In genomic region chr6:90988299-90988625, GRCm38 (mm10) we compare ENCODE assay signal across 8 mouse cellular contexts. TPM values are rescaled to one million over a fixed set of nuclear protein-coding genes. Genes with fewer than 3 reads are reported as not detected.
DNase-seq lines count a peak whose midpoint lies in the region; ATAC-seq and TF ChIP-seq lines count a peak whose summit lies in the region.

No protein-coding gene starts in this region.

- peak overlapping the region; percentile 78 for H3K9ac ChIP-seq in kidney, embryonic 16.5 days (replicated peaks; ENCODE audit: low read length)
- H3K9ac ChIP-seq in hindbrain, embryonic 16.5 days (ENCODE audit: low read depth, low read length): peak overlapping the region; percentile 84
- peak overlapping the region; percentile 59 for H3K9ac ChIP-seq in midbrain, postnatal 0 days (replicated peaks; ENCODE audit: low read length, poor library complexity, severe bottlenecking)

- peaks cover 6% of the 10 kb centered on the region; the same call in 1 of the 2 replicates for H3K27me3 ChIP-seq in kidney, embryonic 16.5 days (ENCODE audit: insufficient read depth, low read length)
- no peaks in the 10 kb centered on the region; the same call in 1 of the 2 replicates for H3K27me3 ChIP-seq in hindbrain, embryonic 16.5 days (replicated peaks; ENCODE audit: control insufficient read depth, insufficient read depth, low read length)
- no peaks in the 10 kb centered on the region for H3K27me3 ChIP-seq in midbrain, postnatal 0 days (ENCODE audit: insufficient read depth, low read length)

- peak overlapping the region; percentile 49; the same call in 1 of the 2 replicates for H3K27ac ChIP-seq in kidney, embryonic 16.5 days (ENCODE audit: low read length)
- H3K27ac ChIP-seq in cortical plate, adult 2 months (ENCODE audit: insufficient read depth, low read length): no peak overlapping the region
- peak overlapping the region; percentile 78 for H3K27ac ChIP-seq in hindbrain, embryonic 16.5 days (ENCODE audit: low read depth, low read length)
- H3K27ac ChIP-seq in midbrain, postnatal 0 days (ENCODE audit: low read depth, low read length): peak overlapping the region; percentile 38; the same call in 1 of the 2 replicates

- H3K9me3 ChIP-seq in kidney, embryonic 16.5 days (ENCODE audit: low read length): peaks cover under 1% of the 10 kb centered on the region; the same call in 1 of the 2 replicates
- peaks cover 3% of the 10 kb centered on the region; the same call in 1 of the 2 replicates for H3K9me3 ChIP-seq in hindbrain, embryonic 16.5 days (ENCODE audit: control insufficient read depth, low read length)
- H3K9me3 ChIP-seq in midbrain, postnatal 0 days (ENCODE audit: low read length): no peaks in the 10 kb centered on the region

- WGBS in kidney, embryonic 16.5 days: 0% methylated on average over 34 of the region's 59 CpGs
- WGBS in hindbrain, embryonic 16.5 days: 0% methylated on average over 20 of the region's 59 CpGs
- WGBS in midbrain, postnatal 0 days: no CpG with 5 or more reads among the region's 59 CpGs

- no peak for DNase-seq in kidney, adult 9 months
- DNase-seq in midbrain, postnatal 0 days (ENCODE audit: low spot score): no peak
- no peak for DNase-seq in layer of hippocampus, postnatal 36 days
- no peak for DNase-seq in adrenal gland, postnatal 25 days
- DNase-seq in right cerebral cortex, postnatal 10 days (ENCODE audit: low spot score in 2 of 2): no peak

- no peak for TF ChIP-seq CTCF in cortical plate, adult 2 months (IDR thresholded peaks at IDR 0.05; ENCODE audit: extremely low read depth, insufficient read depth, low read length)
- no peak for TF ChIP-seq CTCF in midbrain, postnatal 0 days (IDR thresholded peaks at IDR 0.05)

- ATAC-seq in kidney, embryonic 16.5 days (ENCODE audit: low FRiP score, low TSS enrichment): peak; percentile 10
- ATAC-seq in hindbrain, embryonic 16.5 days: peak; percentile 35
- ATAC-seq in midbrain, postnatal 0 days (ENCODE audit: low FRiP score): peak; percentile 22

- peak overlapping the region; percentile 99 for H3K4me2 ChIP-seq in kidney, embryonic 16.5 days (replicated peaks; ENCODE audit: low read depth, low read length)
- H3K4me2 ChIP-seq in hindbrain, embryonic 16.5 days (ENCODE audit: low read length): peak overlapping the region; percentile 93
- H3K4me2 ChIP-seq in midbrain, postnatal 0 days (ENCODE audit: low read depth, low read length, poor library complexity, severe bottlenecking): peak overlapping the region; percentile 97

- no peak for TF ChIP-seq POLR2A in cortical plate, adult 2 months (IDR thresholded peaks at IDR 0.05; ENCODE audit: extremely low read depth, insufficient read depth, low read length)

- no peaks in the 10 kb centered on the region for H3K36me3 ChIP-seq in kidney, embryonic 16.5 days (ENCODE audit: insufficient read depth, low read length)
- H3K36me3 ChIP-seq in hindbrain, embryonic 16.5 days (ENCODE audit: control insufficient read depth, insufficient read depth, low read length): no peaks in the 10 kb centered on the region
- no peaks in the 10 kb centered on the region for H3K36me3 ChIP-seq in midbrain, postnatal 0 days (ENCODE audit: insufficient read depth, low read length)

- H3K4me3 ChIP-seq in kidney, embryonic 16.5 days (ENCODE audit: low read length): peak overlapping the region; percentile 69
- H3K4me3 ChIP-seq in cortical plate, adult 2 months (ENCODE audit: insufficient read depth, low read length): peak overlapping the region; percentile 52
- H3K4me3 ChIP-seq in hindbrain, embryonic 16.5 days (ENCODE audit: low read length): peak overlapping the region; percentile 92
- peak overlapping the region; percentile 63 for H3K4me3 ChIP-seq in midbrain, postnatal 0 days (ENCODE audit: low read depth, low read length)

- peaks cover 12% of the 10 kb centered on the region for H3K4me1 ChIP-seq in kidney, embryonic 16.5 days (ENCODE audit: insufficient read depth, low read length)
- peaks cover 3% of the 10 kb centered on the region for H3K4me1 ChIP-seq in cortical plate, adult 2 months (ENCODE audit: control insufficient read depth, insufficient read depth, low read length)
- H3K4me1 ChIP-seq in hindbrain, embryonic 16.5 days (ENCODE audit: control insufficient read depth, insufficient read depth, low read depth, low read length): peaks cover 9% of the 10 kb centered on the region; the same call in 1 of the 2 replicates
- peaks cover 5% of the 10 kb centered on the region; the same call in 1 of the 2 replicates for H3K4me1 ChIP-seq in midbrain, postnatal 0 days (ENCODE audit: insufficient read depth, low read length)

RNA-seq across cellular contexts. Expression of gene Iqsec1, which starts 0.2 kb away (rescaled TPM):
- 10.5 and 10.9 TPM in 2 replicates for polyA plus RNA-seq in kidney, embryonic 16.5 days (2015; fragmentation: Nextera tagmentation; extraction: Ambion mirVana)
- 186 and 194 TPM in 2 replicates for polyA plus RNA-seq in cortical plate, adult 2 months (2012; rRNA removed)
- 22.9 and 25.8 TPM in 2 replicates for polyA plus RNA-seq in hindbrain, embryonic 16.5 days (2015; fragmentation: Nextera tagmentation; extraction: Ambion mirVana)
- 149 and 151 TPM in 2 replicates for total RNA-seq in midbrain, postnatal 0 days (2014; rRNA removed)
- polyA plus RNA-seq in midbrain, postnatal 0 days (2015; fragmentation: Nextera tagmentation; extraction: Ambion mirVana): 29.0 and 34.5 TPM in 2 replicates
- total RNA-seq in layer of hippocampus, postnatal 36 days (2021): 100 to 1,000 TPM; 243 to 261 TPM
- 104 and 105 TPM in 2 replicates for total RNA-seq in adrenal gland, postnatal 25 days (2021)
